Mouse (Mus musculus): ENCODE data around the gene Mast3. TPM values are rescaled to one million over a fixed set of nuclear protein-coding genes. Genes with fewer than 3 reads are reported as not detected.

Mast3 gene
- total RNA-seq, 2 experiments from 2014 or later: 2.9 to 4.1 TPM

Small RNAs within 50 kb of the gene (microRNA-seq; reads per million reads assigned to microRNA genes)
- gene Mir7240: 0 reads per million in 2 experiments

Other genes starting within 250 kb of the Mast3 start
- 1 to 10 TPM; 4.1 to 5.1 TPM for gene Isyna1, start 210.7 kb downstream of the Mast3 start, total RNA-seq (2021)
- gene Ssbp4, start 196.2 kb downstream of the Mast3 start, total RNA-seq (2021): 10 to 100 TPM; 12.5 to 15.9 TPM
- gene Lrrc25, start 188.9 kb downstream of the Mast3 start, total RNA-seq (2021): under 1 TPM; 0.38 to 0.64 TPM
- gene Gdf15, start 172.6 kb downstream of the Mast3 start, total RNA-seq (2021): under 1 TPM in 1 of 2 experiments, not detected in 1; 0.18 TPM
- 10 to 100 TPM; 11.1 to 15.9 TPM for gene Pgpep1, start 144.7 kb downstream of the Mast3 start, total RNA-seq (2021)
- 10 to 100 TPM; 54.9 to 63.3 TPM for gene Lsm4, start 131.8 kb downstream of the Mast3 start, total RNA-seq (2021)
- gene Jund, start 106.1 kb downstream of the Mast3 start, total RNA-seq (2021): 10 to 100 TPM; 60.6 to 77.9 TPM
- under 1 TPM in 1 of 2 experiments, not detected in 1; 0.05 TPM for gene Iqcn, start 101.6 kb downstream of the Mast3 start, total RNA-seq (2021)
- gene Gm3336, start 86.5 kb downstream of the Mast3 start, total RNA-seq (2021): not detected
- gene Pde4c, start 81.3 kb downstream of the Mast3 start, total RNA-seq (2021): 1 to 10 TPM; 1.9 to 2.1 TPM
- gene Rab3a, start 50.4 kb downstream of the Mast3 start, total RNA-seq (2021): 10 to 100 TPM; 36.8 to 37.3 TPM
- gene Mpv17l2, start 44.1 kb downstream of the Mast3 start, total RNA-seq (2021): 10 to 100 TPM; 20.7 to 21.4 TPM
- 10 to 100 TPM; 14.3 to 16.1 TPM for gene Pik3r2, start 28.3 kb downstream of the Mast3 start, total RNA-seq (2021)
- under 1 TPM in 1 of 2 experiments, not detected in 1; 0.15 TPM for gene Il12rb1, start 3.4 kb upstream of the Mast3 start, total RNA-seq (2021)
- 10 to 100 TPM; 47.9 to 92.8 TPM for gene Arrdc2, start 34.7 kb upstream of the Mast3 start, total RNA-seq (2021)
- gene Kcnn1, start 58.2 kb upstream of the Mast3 start, total RNA-seq (2021): 10 to 100 TPM; 12.8 to 18.3 TPM
- gene Ccdc124, start 68.9 kb upstream of the Mast3 start, total RNA-seq (2021): 10 to 100 TPM; 56.2 to 64.3 TPM
- under 1 TPM in 1 of 2 experiments, not detected in 1; 0.10 TPM for gene Slc5a5, start 87.7 kb upstream of the Mast3 start, total RNA-seq (2021)
- gene Rpl18a, start 92.4 kb upstream of the Mast3 start, total RNA-seq (2021): 100 to 1,000 TPM; 802 to 969 TPM
- gene Map1s, start 100.9 kb upstream of the Mast3 start, total RNA-seq (2021): 10 to 100 TPM in 1 of 2 experiments, 1 to 10 TPM in 1; 9.6 to 15.6 TPM